Comparison of ENCODE assay signal across 10 mouse cellular contexts in genomic region chr14:27108748-27109504, GRCm38 (mm10). TPM values are rescaled to one million over a fixed set of nuclear protein-coding genes. Genes with fewer than 3 reads are reported as not detected.
DNase-seq lines count a peak whose midpoint lies in the region; TF ChIP-seq lines count a peak whose summit lies in the region.
"Had no signal": no experiment of that assay in that cellular context is flagged by ENCODE, and none has a peak within 500 bp of the region (broad histone marks: within the 10 kb centered on the region; RNA-seq: fewer than 3 reads in every experiment).

No protein-coding gene starts in this region.

- TF ChIP-seq CTCF in gastrocnemius, adult 2 months (IDR thresholded peaks at IDR 0.05), result peak; percentile 47

- intact Hi-C loops in gastrocnemius, adult 2 months (cut with DNase I), result loop anchor here (1.0 kb wide), 1 partner anchor 74 kb away; no protein-coding TSS in a partner anchor

- H3K27ac ChIP-seq in gastrocnemius, adult 2 months, result no peak overlapping the region
- H3K27ac ChIP-seq: embryonic facial prominence, embryonic 13.5 days; intestine, embryonic 15.5 days had no signal

- peak; percentile 43 for DNase-seq in gastrocnemius, adult 2 months
- no peak for DNase-seq in gastrocnemius, adult 8-10 months (ENCODE audit: low spot score in 2 of 2)
- DNase-seq in retina, postnatal 1 day, result peak; percentile 36
- no peak for DNase-seq in retina, embryonic 14.5 days (ENCODE audit: low spot score)
- peak; percentile 60 for DNase-seq in heart, postnatal 4 days
- peak; percentile 40 for DNase-seq in testis, postnatal 14 days (ENCODE audit: low spot score)
- no peak for DNase-seq in layer of hippocampus, adult 9-10 months (ENCODE audit: low spot score)
- no peak for DNase-seq in gastrocnemius, postnatal 25 days

- no peak overlapping the region for H3K4me3 ChIP-seq in gastrocnemius, adult 2 months
- H3K4me3 ChIP-seq: embryonic facial prominence, embryonic 13.5 days; intestine, embryonic 15.5 days had no signal

RNA-seq across cellular contexts. Expression of gene Arhgef3, which starts 5.8 kb away (rescaled TPM):
- 10 to 100 TPM in 1 of 2 experiments, 1 to 10 TPM in 1; 8.5 to 20.0 TPM for total RNA-seq in gastrocnemius, adult 2 months (2021)
- total RNA-seq in gastrocnemius, adult 8-10 months (2022), result 10 to 100 TPM in 3 of 4 experiments, 1 to 10 TPM in 1; 9.4 to 30.0 (median 18.7) TPM
- total RNA-seq in heart, postnatal 4 days (2021), result 10 to 100 TPM; 30.5 to 31.9 TPM
- total RNA-seq in gastrocnemius, postnatal 25 days (2021), result 10 to 100 TPM in 1 of 2 experiments, 1 to 10 TPM in 1; 8.1 to 10.9 TPM

Comparison
In these comparisons a context has a peak if more than half of its experiments do, and no peak if none do; other contexts are left out.
1. DNase-seq: peak in gastrocnemius, adult 2 months (single experiment), retina, postnatal 1 day (single experiment), heart, postnatal 4 days (single experiment) and testis, postnatal 14 days (single experiment); none in gastrocnemius, adult 8-10 months (0 of 2), retina, embryonic 14.5 days (single experiment), layer of hippocampus, adult 9-10 months (single experiment) and gastrocnemius, postnatal 25 days (single experiment).